Mouse (Mus musculus) lung, adult 2 months (tissue): ENCODE measurements around the gene Rab11fip3. TPM values are rescaled to one million over a fixed set of nuclear protein-coding genes. Genes with fewer than 3 reads are reported as not detected.

Source experiments
- DNase-seq: peaks from one replicate; pipeline ENCODE4 v3.0.0; 2022
- H3K4me1 ChIP-seq: fragments of 200-500 bp; 2 replicates; pipeline ENCODE4 v1.6.1; 2011; ENCODE audit warnings: low read length; ENCODE audit not compliant: control insufficient read depth, insufficient read depth
- H3K4me3 ChIP-seq: fragments of 200-500 bp; replicated peaks from 2 replicates; pipeline ENCODE3; 2011; ENCODE audit warnings: low read depth, mild to moderate bottlenecking, control low read depth, low read length; ENCODE audit errors: extremely low read depth
- CTCF ChIP-seq: fragments of 200-500 bp; IDR thresholded peaks from 2 replicates; pipeline ENCODE4 v1.5.1; 2011; ENCODE audit warnings: mild to moderate bottlenecking, low read length, control low read depth; ENCODE audit not compliant: insufficient read depth
- POLR2A ChIP-seq: fragments of 200-500 bp; IDR thresholded peaks from 2 replicates; pipeline ENCODE4 v1.6.1; 2011; ENCODE audit warnings: low read depth, mild to moderate bottlenecking, control low read depth, low read length, borderline replicate concordance; ENCODE audit errors: extremely low read depth
- WGBS: fragments of 180-500 bp; shearing (Covaris S2); methylation state at CpG from one replicate; pipeline ENCODE4 v1.1.7; 2018; 5-methylcytosine and 5-hydroxymethylcytosine counted together
- polyA plus RNA-seq: library from polyadenylated mRNA; depleted of rRNA; stranded (reverse); fragments of >200 nt; gene quantifications from 2 replicates; pipeline ENCODE4 v1.2.3, GENCODE M21; 2012

The Rab11fip3 gene
- polyA plus RNA-seq, 1 experiment: 46.5 TPM

DNA sequence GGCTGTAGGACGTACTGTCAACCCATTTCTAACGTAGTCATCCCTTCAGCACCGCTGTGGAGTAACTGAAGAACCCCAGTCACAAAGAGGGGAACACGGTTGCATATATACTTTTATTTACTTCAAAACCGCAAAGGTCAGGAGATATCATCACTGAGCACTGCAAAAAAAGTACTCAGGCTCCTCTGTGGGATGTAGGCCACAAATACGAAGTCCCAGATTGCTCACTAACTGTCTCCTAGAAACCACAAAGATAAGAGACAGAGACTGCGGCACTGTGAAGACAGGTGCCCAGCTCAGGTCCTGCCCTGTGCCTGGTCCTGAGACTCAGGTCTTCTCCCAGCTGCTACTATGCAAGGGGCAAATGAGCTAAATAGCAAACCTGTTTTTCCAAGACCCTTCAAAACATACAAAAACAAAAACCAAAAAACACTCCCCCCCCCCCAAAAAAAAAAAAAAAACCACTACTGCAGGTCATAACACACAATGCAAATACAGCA lies 48.5 kb downstream of the Rab11fip3 start:
- DNase-seq: no peak
- Histone ChIP-seq H3K4me1 (no peaks in the 10 kb centered on the region), H3K4me3 (no peak overlapping the region)
- no peak for TF ChIP-seq POLR2A
- TF ChIP-seq CTCF: no peak
- WGBS: 85% methylated on average over 7 of the region's 7 CpGs

DNA sequence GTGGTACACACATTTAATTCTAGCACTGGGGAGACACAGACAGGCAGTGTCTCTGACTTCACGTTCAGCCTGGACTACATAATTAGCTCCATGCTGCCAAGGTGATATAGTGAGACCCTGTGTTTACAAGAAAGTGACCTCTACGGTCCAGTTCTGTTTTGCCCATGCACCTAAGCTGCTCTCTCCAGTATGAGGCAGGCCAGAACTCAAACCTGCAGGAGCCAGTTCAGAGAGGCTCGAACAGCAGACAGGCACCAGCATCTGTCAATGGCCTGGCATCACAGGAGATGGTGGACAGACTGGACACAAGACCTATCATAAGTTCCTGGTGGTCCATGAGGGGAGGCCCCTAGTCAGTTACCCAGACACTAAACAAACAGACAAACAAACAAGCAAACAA lies 51.0 kb downstream of the Rab11fip3 start:
- WGBS: 63% methylated on average over 3 of the region's 3 CpGs
- no peak overlapping the region for H3K4me3 ChIP-seq
- no peak for TF ChIP-seq POLR2A
- TF ChIP-seq CTCF: no peak

DNA sequence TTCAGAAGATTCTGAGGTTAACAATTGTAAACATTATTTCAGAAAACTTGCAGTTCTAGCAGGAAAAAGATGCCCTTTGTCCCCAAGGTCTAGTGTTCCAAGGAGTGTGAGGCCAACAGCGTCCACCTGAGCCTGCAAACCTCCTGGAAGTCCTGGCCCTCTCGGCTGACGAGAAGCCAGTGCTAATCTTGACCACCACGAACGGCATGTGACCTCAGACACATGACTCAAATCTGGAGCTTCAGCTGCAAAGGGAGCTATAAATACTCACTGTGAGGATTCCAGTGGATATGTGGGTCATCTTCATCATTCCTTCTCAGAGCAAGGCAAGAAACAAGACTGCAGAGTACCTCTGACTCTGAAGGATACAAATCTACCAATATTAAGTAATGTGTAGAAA lies 51.4 kb downstream of the Rab11fip3 start:
- no peak for TF ChIP-seq POLR2A
- no peak for TF ChIP-seq CTCF
- Histone ChIP-seq H3K4me1 (no peaks in the 10 kb centered on the region), H3K4me3 (no peak overlapping the region)
- DNase-seq: no peak
- 74% methylated on average over 5 of the region's 5 CpGs for WGBS

More for the DNA sequence above, 51.0 kb downstream of the Rab11fip3 start:
- H3K4me1 ChIP-seq: no peaks in the 10 kb centered on the region
- no peak for DNase-seq

GRCm38 (mm10) chr17:26017021-26017420 lies 52.3 kb downstream of the Rab11fip3 start:
- DNase-seq: no peak
- no peak overlapping the region for H3K4me3 ChIP-seq
- TF ChIP-seq POLR2A: no peak
- WGBS: 85% methylated on average over 3 of the region's 3 CpGs
- H3K4me1 ChIP-seq: no peaks in the 10 kb centered on the region

GRCm38 (mm10) chr17:26013711-26014110 lies 55.6 kb downstream of the Rab11fip3 start:
- no peak overlapping the region for H3K4me3 ChIP-seq
- WGBS: 88% methylated on average over 10 of the region's 10 CpGs
- no peak for DNase-seq
- 0 out of 2 replicates have a peak, but pooled peaks cover 3% of the 10 kb centered on the region for H3K4me1 ChIP-seq
- no peak for TF ChIP-seq POLR2A
- TF ChIP-seq CTCF: no peak

DNA sequence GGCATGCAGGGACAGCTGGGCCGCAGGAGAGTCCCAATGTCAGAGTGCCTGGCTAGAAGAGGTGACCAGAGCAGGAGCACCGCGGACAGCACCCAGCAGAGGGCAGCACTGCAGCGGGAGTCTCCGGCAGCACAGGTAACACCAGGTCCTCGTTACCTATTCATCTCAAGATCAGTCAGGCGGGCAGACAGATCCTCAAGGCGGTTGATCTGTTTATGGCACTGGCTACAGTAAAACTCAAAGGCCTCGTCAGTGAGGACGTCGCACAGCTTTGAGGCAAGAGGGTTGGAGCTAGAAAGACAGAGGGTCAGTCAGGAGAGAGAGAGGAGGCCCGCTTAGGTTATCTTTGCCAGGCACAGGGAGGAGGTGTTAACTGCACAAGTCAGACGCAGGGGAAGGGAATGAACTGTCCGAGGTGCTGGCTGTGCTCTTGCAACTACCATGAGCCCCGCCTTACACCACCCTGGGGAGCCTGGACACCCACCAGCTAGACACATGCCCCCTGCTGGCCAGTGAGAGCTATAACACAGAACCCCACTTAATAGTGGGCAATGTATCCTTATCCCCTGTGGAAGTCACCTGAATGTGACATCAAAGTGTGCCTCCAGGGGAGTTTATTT lies 57.4 kb downstream of the Rab11fip3 start:
- H3K4me1 ChIP-seq: 0 out of 2 replicates have a peak, but pooled peaks cover 3% of the 10 kb centered on the region
- H3K4me3 ChIP-seq: no peak overlapping the region
- peak; percentile 77 for DNase-seq
- TF ChIP-seq CTCF (peak; percentile 83), POLR2A (no peak)
- 16% methylated on average over 15 of the region's 15 CpGs for WGBS

DNA sequence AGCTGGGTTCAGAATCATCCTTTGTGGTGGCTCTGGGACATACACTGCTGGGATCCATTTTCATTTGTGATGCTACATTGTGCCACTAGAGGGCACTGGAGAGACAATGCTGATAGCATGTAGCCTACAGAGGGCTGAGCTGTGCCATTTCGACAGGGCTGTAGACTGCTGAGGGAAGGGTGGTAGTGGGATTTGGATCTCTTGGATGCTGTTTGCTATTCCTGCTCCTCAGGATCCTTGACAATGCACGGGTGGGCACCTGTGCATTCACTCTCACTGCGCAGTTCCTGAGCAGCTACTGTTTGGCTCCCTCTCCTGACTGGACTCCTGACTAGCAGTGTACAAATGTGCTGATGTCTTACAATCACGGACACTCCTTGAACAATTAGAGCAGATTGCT lies 59.8 kb downstream of the Rab11fip3 start:
- TF ChIP-seq CTCF (peak; percentile 80), POLR2A (no peak)
- no peak overlapping the region for H3K4me3 ChIP-seq
- 14% methylated on average over 4 of the region's 4 CpGs for WGBS

GRCm38 (mm10) chr17:26008787-26009186 lies 60.6 kb downstream of the Rab11fip3 start:
- H3K4me1 ChIP-seq: 0 out of 2 replicates have a peak, but pooled peaks cover 3% of the 10 kb centered on the region
- no peak for TF ChIP-seq CTCF
- no peak for TF ChIP-seq POLR2A
- no peak overlapping the region for H3K4me3 ChIP-seq
- 60% methylated on average over 7 of the region's 7 CpGs for WGBS
- no peak for DNase-seq

More for the DNA sequence above, 59.8 kb downstream of the Rab11fip3 start:
- DNase-seq: peak; percentile 62
- H3K4me1 ChIP-seq: 0 out of 2 replicates have a peak, but pooled peaks cover 3% of the 10 kb centered on the region

DNA sequence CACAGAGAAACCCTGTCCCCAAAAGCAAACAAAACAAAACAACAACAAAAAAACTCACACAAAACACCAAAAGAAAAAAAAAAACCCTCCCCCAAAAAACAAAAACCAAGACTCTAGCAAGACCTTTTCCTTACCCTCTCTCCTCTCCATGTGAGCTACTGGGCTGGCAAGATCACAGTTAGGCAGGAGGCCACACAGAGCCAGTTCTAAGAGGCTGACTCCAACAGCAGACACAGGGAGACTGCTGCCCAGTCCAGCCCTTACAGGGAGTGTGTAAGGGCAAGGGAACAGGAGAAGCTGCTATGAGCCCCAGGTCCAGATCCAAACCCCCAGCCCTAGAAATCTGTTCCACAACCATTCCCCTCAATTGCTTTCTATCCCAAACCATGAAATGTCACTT lies 61.0 kb downstream of the Rab11fip3 start:
- Histone ChIP-seq H3K4me3 (no peak overlapping the region), H3K4me1 (0 out of 2 replicates have a peak, but pooled peaks cover 3% of the 10 kb centered on the region)
- no peak for DNase-seq
- TF ChIP-seq CTCF (no peak), POLR2A (no peak)

DNA sequence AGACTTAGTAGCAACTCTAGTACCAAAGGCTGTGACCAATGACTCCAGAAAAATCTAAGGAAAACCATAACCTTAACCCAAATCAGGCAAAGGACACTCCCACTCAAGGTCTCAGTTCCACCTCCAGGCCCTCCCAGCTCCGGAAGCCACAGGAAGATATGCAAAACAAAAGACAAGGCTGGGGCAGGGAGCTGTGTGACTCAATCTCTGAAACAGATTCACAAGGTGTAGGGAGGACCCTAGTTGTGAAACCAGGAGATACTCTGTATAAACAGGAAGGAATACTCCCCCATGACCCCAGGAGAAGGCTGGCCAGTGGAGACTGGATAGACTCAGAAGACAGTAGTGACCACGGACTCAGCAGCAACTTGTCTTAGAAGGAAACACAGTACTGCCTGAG lies 61.7 kb downstream of the Rab11fip3 start:
- WGBS: 48% methylated on average over 2 of the region's 2 CpGs
- no peak for TF ChIP-seq CTCF
- no peak for TF ChIP-seq POLR2A
- Histone ChIP-seq H3K4me3 (no peak overlapping the region), H3K4me1 (0 out of 2 replicates have a peak, but pooled peaks cover 3% of the 10 kb centered on the region)
- no peak for DNase-seq
